Comparison of ENCODE assay signal across 12 mouse cellular contexts in genomic region chr9:119656111-119656510, GRCm38 (mm10).
DNase-seq lines count a peak whose midpoint lies in the region; ATAC-seq and TF ChIP-seq lines count a peak whose summit lies in the region.
"Had no signal": no experiment of that assay in that cellular context is flagged by ENCODE, and none has a peak within 500 bp of the region (broad histone marks: within the 10 kb centered on the region; RNA-seq: fewer than 3 reads in every experiment).

No protein-coding gene starts in this region.

- H3K9me3 ChIP-seq in heart, embryonic 11.5 days (replicated peaks; ENCODE audit: control insufficient read depth, low read length), result no peaks in the 10 kb centered on the region
- H3K9me3 ChIP-seq: embryonic facial prominence, embryonic 15.5 days; heart, embryonic 13.5 days had no signal

- no peak overlapping the region for H3K4me3 ChIP-seq in heart, embryonic 11.5 days (ENCODE audit: low read depth, low read length)
- no peak overlapping the region for H3K4me3 ChIP-seq in myocyte
- H3K4me3 ChIP-seq: embryonic facial prominence, embryonic 15.5 days; heart, embryonic 13.5 days had no signal

- no peak overlapping the region for H3K4me2 ChIP-seq in heart, embryonic 11.5 days
- H3K4me2 ChIP-seq in myocyte (ENCODE audit: low read depth), result no peak overlapping the region
- H3K4me2 ChIP-seq: embryonic facial prominence, embryonic 15.5 days; heart, embryonic 13.5 days had no signal

- WGBS in heart, embryonic 11.5 days (ENCODE audit: insufficient replicate concordance), result 24% methylated on average over 6 of the region's 6 CpGs

- no peak overlapping the region for H3K27ac ChIP-seq in heart, embryonic 11.5 days (ENCODE audit: low read depth, low read length)
- H3K27ac ChIP-seq: embryonic facial prominence, embryonic 15.5 days; heart, embryonic 13.5 days had no signal

- H3K27me3 ChIP-seq in heart, embryonic 11.5 days (ENCODE audit: control insufficient read depth, insufficient read depth, low read length), result no peaks in the 10 kb centered on the region; the same call in 1 of the 2 replicates
- H3K27me3 ChIP-seq in myocyte (ENCODE audit: control insufficient read depth, insufficient read depth, insufficient read length), result no peaks in the 10 kb centered on the region
- H3K27me3 ChIP-seq: embryonic facial prominence, embryonic 15.5 days had no signal

- H3K9ac ChIP-seq in heart, embryonic 11.5 days (ENCODE audit: low read depth, low read length), result no peak overlapping the region
- H3K9ac ChIP-seq: embryonic facial prominence, embryonic 15.5 days; heart, embryonic 13.5 days had no signal

- H3K79me2 ChIP-seq in myocyte (ENCODE audit: control insufficient read depth, insufficient read depth), result no peaks in the 10 kb centered on the region

- no peaks in the 10 kb centered on the region for H3K4me1 ChIP-seq in heart, embryonic 11.5 days (ENCODE audit: control insufficient read depth, insufficient read depth, low read length)

- no peaks in the 10 kb centered on the region for H3K36me3 ChIP-seq in heart, embryonic 11.5 days (ENCODE audit: control insufficient read depth, insufficient read depth, low read length)
- no peaks in the 10 kb centered on the region for H3K36me3 ChIP-seq in myocyte (ENCODE audit: control insufficient read depth, insufficient read depth)
- H3K36me3 ChIP-seq: embryonic facial prominence, embryonic 15.5 days; heart, embryonic 13.5 days had no signal

- DNase-seq in heart, adult 11 months, result peak; percentile 91
- peak; percentile 57 for DNase-seq in lung, postnatal 10 days
- DNase-seq in lung, postnatal 25 days (ENCODE audit: low spot score), result no peak
- peak; percentile 25 to 28 for DNase-seq in cerebellum, postnatal 36 days
- no peak for DNase-seq in natural killer cell, adult 2 months (ENCODE audit: low spot score in 2 of 2)
- DNase-seq: kidney, adult 9 months; liver had no signal

- TF ChIP-seq POLR2A in myocyte (IDR thresholded peaks at IDR 0.05; ENCODE audit: insufficient read length, low read depth), result no peak

- H3ac ChIP-seq in myocyte (ENCODE audit: control insufficient read depth, insufficient read length), result no peak overlapping the region

- no peak for ATAC-seq in heart, embryonic 11.5 days (replicated peaks; ENCODE audit: insufficient number of reproducible peaks, low FRiP score, low TSS enrichment)
- ATAC-seq in megakaryocyte progenitor cell, adult 5-6 weeks (replicated peaks; ENCODE audit: poor library complexity), result no peak

TF ChIP-seq in myocyte, 11 proteins besides CTCF, POLR2A, EP300 and RAD21:
- TF ChIP-seq CEBPB (IDR thresholded peaks at IDR 0.05; ENCODE audit: insufficient read depth, poor library complexity, severe bottlenecking), result no peak
- TF ChIP-seq REST (IDR thresholded peaks at IDR 0.05; ENCODE audit: insufficient read depth, insufficient read length), result no peak
- TF ChIP-seq MYOD1 (IDR thresholded peaks at IDR 0.05; ENCODE audit: control insufficient read depth in 1 of 3, insufficient read length in 2 of 3, low read depth in 2 of 3), result peak in 2 of 3 experiments; percentile 79 to 82
- TF ChIP-seq POLR2AphosphoS2 (IDR thresholded peaks at IDR 0.05; ENCODE audit: insufficient read length, low read depth), result no peak
- TF ChIP-seq TCF3 (IDR thresholded peaks at IDR 0.05; ENCODE audit: insufficient read length, low read depth), result no peak
- no peak for TF ChIP-seq MAX (IDR thresholded peaks at IDR 0.05; ENCODE audit: low read depth)
- no peak for TF ChIP-seq E2F4 (IDR thresholded peaks at IDR 0.05; ENCODE audit: insufficient read depth)
- TF ChIP-seq TCF12 (IDR thresholded peaks at IDR 0.05; ENCODE audit: insufficient read depth, poor library complexity, severe bottlenecking), result peak; percentile 7
- peak; percentile 61 to 86 (median 79) for TF ChIP-seq MYOG (IDR thresholded peaks at IDR 0.05; ENCODE audit: control insufficient read depth in 1 of 3, insufficient read depth in 1 of 3, insufficient read length in 2 of 3, low read depth in 2 of 3)
TF ChIP-seq in myocyte: peak in this region for 3.

Comparison
In these comparisons a context has a peak if more than half of its experiments do, and no peak if none do; other contexts are left out.
1. DNase-seq: peak in heart, adult 11 months (single experiment), lung, postnatal 10 days (single experiment) and cerebellum, postnatal 36 days (2 of 2); none in lung, postnatal 25 days (single experiment) and natural killer cell, adult 2 months (0 of 2).